Mouse (Mus musculus) frontal cortex, postnatal 25 days (tissue): ENCODE results near the gene Smr2.
"Not testable (repeated sequence)": the region's sequence is repeated elsewhere in the genome, so short reads cannot be mapped to it uniquely, and the experiment has no call there.

ENCODE experiments used
- DNase-seq, 2 experiments: peaks; one replicate each; pipeline ENCODE4 v3.0.0; 2022; ENCODE audit warnings: low spot score in 2 of 2

The Smr2 gene

DNA sequence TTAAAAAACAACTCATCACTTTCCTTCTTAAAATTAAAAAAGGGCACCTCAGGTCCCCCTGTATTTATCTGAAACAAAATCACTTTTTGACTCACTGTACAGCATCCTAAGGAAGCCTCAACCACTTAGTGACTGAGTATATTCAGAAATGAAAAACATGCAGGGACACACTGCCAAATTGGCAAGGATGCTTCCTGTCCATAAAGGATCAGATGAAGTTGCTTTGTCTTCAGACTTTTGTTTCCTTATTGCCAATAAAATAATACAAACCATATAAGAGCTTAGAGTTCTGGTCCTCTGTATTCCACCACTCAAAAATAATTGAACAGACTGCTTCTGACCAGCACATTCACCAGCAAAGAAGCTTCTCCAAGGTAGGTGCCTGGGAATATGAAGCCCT is at the start of gene Smr2:
Smr2 (plus strand) TSS at position 301 of the 400 bp plus-strand sequence.
- DNase-seq = not testable (repeated sequence)

DNA sequence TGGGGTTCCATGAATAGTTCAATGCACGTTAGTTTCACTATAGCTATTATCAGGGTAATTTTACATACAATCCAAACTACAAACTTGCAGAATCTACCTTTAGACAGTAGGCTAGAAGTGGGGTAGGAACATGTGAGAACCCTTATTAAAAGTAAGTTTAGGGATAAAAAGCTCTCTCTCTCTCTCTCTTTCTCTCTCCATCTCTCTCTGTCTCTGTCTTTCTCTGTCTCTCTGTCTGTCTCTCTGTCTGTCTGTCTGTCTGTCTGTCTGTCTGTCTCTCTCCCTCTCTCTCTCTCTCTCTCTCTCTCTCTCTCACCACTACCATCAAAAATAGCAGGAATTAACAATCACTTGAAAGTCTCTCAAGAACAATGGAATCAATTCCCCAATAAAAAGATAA is 25.1 kb downstream of the Smr2 start, which contains the start of gene Gm11116:
Gm11116 (minus strand) TSS at position 101 of the 400 bp plus-strand sequence.
- DNase-seq = no peak

DNA sequence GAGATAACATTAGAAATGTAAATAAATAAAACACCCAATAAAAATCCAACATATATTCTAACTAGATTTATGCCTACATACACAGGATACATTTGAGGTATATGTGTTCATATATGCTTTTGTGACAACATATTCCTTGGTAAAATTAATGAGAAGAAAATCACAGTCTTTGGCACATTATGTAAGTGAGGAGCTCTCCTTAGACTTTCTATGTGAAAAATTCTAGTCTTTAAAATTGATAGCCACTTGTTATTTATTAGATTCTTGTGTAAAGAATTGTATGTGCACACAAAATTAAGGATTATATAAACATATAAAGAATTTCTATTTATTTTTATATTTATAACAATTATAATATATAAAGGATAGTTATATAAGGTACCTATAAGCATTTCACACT is 67.6 kb downstream of the Smr2 start, which contains the start of gene Gm11115:
Gm11115 (minus strand) TSS at position 101 of the 400 bp plus-strand sequence.
- DNase-seq = no peak
